Mouse (Mus musculus): Measurements from ENCODE around the gene Sympk.

DNA sequence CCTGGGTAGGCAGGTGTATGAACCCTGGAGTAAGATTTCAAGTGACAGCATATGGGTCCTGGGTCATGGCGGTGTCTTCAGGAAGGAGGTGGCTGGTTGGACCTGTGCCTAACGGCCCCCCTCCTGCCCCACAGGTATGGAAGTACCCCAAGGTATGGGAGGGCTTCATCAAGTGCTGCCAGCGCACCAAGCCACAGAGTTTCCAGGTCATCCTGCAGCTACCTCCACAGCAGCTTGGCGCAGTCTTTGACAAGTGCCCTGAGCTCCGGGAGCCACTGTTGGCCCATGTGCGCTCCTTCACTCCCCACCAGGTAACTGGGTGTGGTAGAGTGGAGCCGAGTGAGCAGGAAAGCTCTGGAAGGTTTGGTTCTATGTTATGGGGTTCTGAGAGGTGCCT lies 29.0 kb downstream of the Sympk start:
- TF ChIP-seq ZMIZ1 (IDR thresholded peaks at IDR 0.05; ENCODE audit: low read depth, low read length) = no peak
- no peak for TF ChIP-seq CTCF (conservative IDR thresholded peaks at IDR 0.05 in 1 of 2, IDR thresholded peaks at IDR 0.05 in 1 of 2; ENCODE audit: low read depth in 2 of 2, low read length in 2 of 2)
- TF ChIP-seq JUND (conservative IDR thresholded peaks at IDR 0.05; ENCODE audit: low read depth, low read length) = no peak
- no peak for TF ChIP-seq POLR2A (IDR thresholded peaks at IDR 0.05; ENCODE audit: low read depth, low read length)
- TF ChIP-seq RAD21 (IDR thresholded peaks at IDR 0.05; ENCODE audit: low read depth, low read length) = no peak
- no peak for TF ChIP-seq EP300 (IDR thresholded peaks at IDR 0.05; ENCODE audit: low read length)
- TF ChIP-seq USF2 (conservative IDR thresholded peaks at IDR 0.05; ENCODE audit: low read depth, low read length) = no peak
- no peak for TF ChIP-seq NRF1 (IDR thresholded peaks at IDR 0.05; ENCODE audit: low read depth, low read length)
- no peak for TF ChIP-seq KAT2A (IDR thresholded peaks at IDR 0.05; ENCODE audit: insufficient replicate concordance, low read length)
- TF ChIP-seq MXI1 (IDR thresholded peaks at IDR 0.05; ENCODE audit: low read depth, low read length) = no peak
- no peak for TF ChIP-seq JUN (IDR thresholded peaks at IDR 0.05; ENCODE audit: insufficient read depth, low read depth, low read length)
- no peak for TF ChIP-seq HCFC1 (IDR thresholded peaks at IDR 0.05; ENCODE audit: low read depth, low read length)
- TF ChIP-seq ZC3H11A (IDR thresholded peaks at IDR 0.05; ENCODE audit: low read depth, low read length) = no peak
- no peak for TF ChIP-seq POLR2AphosphoS2 (IDR thresholded peaks at IDR 0.05; ENCODE audit: low read depth, low read length)

All from CH12.LX (cell line).